Mouse (Mus musculus) lung, embryonic 14.5 days (tissue): ENCODE measurements at regions not wholly inside any gene's neighbourhood (a gene's known extent, or its start where the extent isn't known, plus 50 kb on each side); places are given as distances from the start of the nearest gene placed in this dataset.

Experiments
- ATAC-seq: fragments of 200-750 bp; cut with Nextera tagmentation; 2 replicates; pipeline ENCODE4 v1.8.0; 2017; ENCODE audit warnings: mild to moderate bottlenecking, moderate TSS enrichment, moderate library complexity; ENCODE audit not compliant: insufficient read depth
- DNase-seq: peaks from one replicate; pipeline ENCODE4 v3.0.0-alpha.2; 2015
- H3K27ac ChIP-seq: fragments of 300-500 bp; sonication (generic); 2 replicates; pipeline ENCODE4 v1.5.1; 2014; ENCODE audit warnings: low read depth, mild to moderate bottlenecking, moderate library complexity
- H3K27me3 ChIP-seq: fragments of 300-500 bp; sonication (generic); 2 replicates; pipeline ENCODE4 v1.6.1; 2014; ENCODE audit warnings: low read length, control low read depth; ENCODE audit not compliant: insufficient read depth
- H3K36me3 ChIP-seq: fragments of 300-500 bp; sonication (generic); 2 replicates; pipeline ENCODE4 v1.6.1; 2014; ENCODE audit warnings: control low read depth; ENCODE audit not compliant: insufficient read depth
- H3K4me1 ChIP-seq: fragments of 300-500 bp; sonication (generic); 2 replicates; pipeline ENCODE4 v1.6.1; 2014; ENCODE audit warnings: antibody characterized with exemption, control low read depth; ENCODE audit not compliant: insufficient read depth
- H3K4me2 ChIP-seq: fragments of 300-500 bp; sonication (generic); 2 replicates; pipeline ENCODE4 v1.6.1; 2014; ENCODE audit warnings: mild to moderate bottlenecking
- H3K4me3 ChIP-seq: fragments of 300-500 bp; sonication (generic); 2 replicates; pipeline ENCODE4 v1.5.1; 2014; ENCODE audit warnings: low read depth, low read length
- H3K9ac ChIP-seq: fragments of 300-500 bp; sonication (generic); 2 replicates; pipeline ENCODE4 v1.6.1; 2014
- H3K9me3 ChIP-seq: fragments of 300-500 bp; sonication (generic); 2 replicates; pipeline ENCODE4 v1.6.1; 2016; ENCODE audit warnings: low read depth, low read length, control low read depth
- CTCF ChIP-seq: IDR thresholded peaks from 2 replicates; pipeline ENCODE4 v1.5.1; 2016; ENCODE audit warnings: antibody characterized with exemption, low read depth
- WGBS: fragments of 180-500 bp; shearing (Covaris S2); extraction: QIAGEN DNeasy Blood & Tissue Kit; methylation state at CpG from one replicate; pipeline ENCODE4 v1.1.7; 2014; 5-methylcytosine and 5-hydroxymethylcytosine counted together

DNA sequence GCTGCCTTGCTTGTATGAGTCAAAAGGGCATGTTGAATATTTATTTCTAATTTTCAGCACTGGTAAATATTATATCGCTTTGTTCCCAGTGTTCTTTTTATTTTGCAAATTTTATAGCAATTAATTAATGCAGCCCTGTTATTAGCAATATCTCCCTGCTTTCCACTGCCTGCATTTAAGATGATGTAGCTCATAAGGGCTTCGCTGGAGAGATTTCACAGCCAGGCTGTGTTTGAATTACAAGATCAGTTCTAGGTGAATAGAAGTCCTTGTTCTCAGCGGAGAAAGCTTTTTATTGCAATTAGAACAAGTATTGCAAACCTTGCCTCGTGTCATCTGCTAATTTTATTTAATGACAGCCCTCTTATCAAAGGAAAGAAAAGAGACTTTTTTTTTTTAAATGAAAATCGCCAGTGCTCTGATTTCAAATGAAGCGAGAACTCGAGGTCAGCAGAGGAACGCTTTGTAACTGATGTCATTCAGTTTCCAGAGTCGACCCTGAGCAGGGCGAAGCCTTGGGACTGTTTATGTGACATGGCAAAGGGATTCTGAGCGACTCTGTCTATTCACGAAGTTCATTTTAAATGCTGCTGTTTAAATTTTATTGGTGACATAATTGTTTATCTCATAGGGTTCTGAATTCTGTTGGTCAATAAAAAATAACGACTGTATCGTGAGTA lies 378.7 kb upstream of the Mki67 start:
- no peak overlapping the region for H3K4me2 ChIP-seq
- H3K4me1 ChIP-seq: no peaks in the 10 kb centered on the region
- ATAC-seq (no peak), DNase-seq (no peak)
- no peak overlapping the region for H3K27ac ChIP-seq
- 63% methylated on average over 14 of the region's 14 CpGs for WGBS
- no peak overlapping the region for H3K4me3 ChIP-seq
- no peaks in the 10 kb centered on the region for H3K36me3 ChIP-seq
- H3K27me3 ChIP-seq: no peaks in the 10 kb centered on the region
- no peak overlapping the region for H3K9ac ChIP-seq
- H3K9me3 ChIP-seq: no peaks in the 10 kb centered on the region
- no peak for TF ChIP-seq CTCF

DNA sequence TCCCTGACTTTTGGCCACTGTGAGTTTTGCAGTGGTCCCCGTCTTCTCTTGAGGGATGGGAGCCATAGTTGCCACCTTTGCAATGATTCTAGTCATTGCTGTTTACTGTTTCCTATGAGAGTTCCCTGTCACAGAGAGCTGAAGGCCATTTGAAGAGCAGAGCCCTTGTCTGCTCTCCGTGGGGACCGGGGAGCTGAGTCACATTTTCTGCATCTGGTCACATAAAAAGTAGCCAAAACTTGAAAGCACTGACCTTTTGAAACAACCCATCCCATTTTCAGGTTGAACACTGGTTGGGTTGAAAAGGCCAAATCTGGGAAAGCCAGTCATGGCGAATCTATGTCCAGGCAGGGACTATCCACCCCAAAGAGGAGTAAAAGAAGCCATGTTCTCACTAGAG lies 387.9 kb upstream of the Mki67 start:
- Histone ChIP-seq H3K4me3 (no peak overlapping the region), H3K27ac (no peak overlapping the region), H3K4me1 (no peaks in the 10 kb centered on the region), H3K36me3 (no peaks in the 10 kb centered on the region), H3K9ac (no peak overlapping the region), H3K4me2 (no peak overlapping the region), H3K27me3 (no peaks in the 10 kb centered on the region), H3K9me3 (no peaks in the 10 kb centered on the region)
- DNase-seq (no peak), ATAC-seq (no peak)
- no peak for TF ChIP-seq CTCF
- 83% methylated on average over 4 of the region's 4 CpGs for WGBS

DNA sequence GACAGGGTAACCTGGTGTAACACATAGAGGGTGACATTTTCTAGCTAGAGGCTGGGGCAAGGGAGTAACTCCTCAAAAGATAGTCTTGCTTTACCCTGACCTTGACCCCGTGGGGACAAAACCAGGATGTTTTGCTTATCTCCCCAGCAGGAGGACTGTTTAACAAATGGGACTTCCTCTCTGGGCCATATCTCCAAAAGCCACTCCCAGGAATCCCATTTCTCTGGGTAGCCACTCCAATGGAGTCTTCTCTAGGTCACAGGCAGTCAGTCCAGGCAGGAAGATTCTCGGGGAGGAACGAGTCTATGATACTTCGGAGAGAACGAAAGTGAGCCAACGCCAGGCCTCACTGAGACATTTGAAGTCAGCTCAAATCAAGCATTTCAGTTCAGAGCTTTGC lies 396.0 kb upstream of the Mki67 start:
- DNase-seq: peak; percentile 4
- H3K4me2 ChIP-seq: no peak overlapping the region
- no peaks in the 10 kb centered on the region for H3K4me1 ChIP-seq
- TF ChIP-seq CTCF: no peak
- H3K27ac ChIP-seq: no peak overlapping the region
- 28% methylated on average over 6 of the region's 6 CpGs for WGBS
- no peak overlapping the region for H3K9ac ChIP-seq
- H3K27me3 ChIP-seq: no peaks in the 10 kb centered on the region
- H3K4me3 ChIP-seq: no peak overlapping the region
- H3K9me3 ChIP-seq: no peaks in the 10 kb centered on the region
- ATAC-seq: no peak
- no peaks in the 10 kb centered on the region for H3K36me3 ChIP-seq

DNA sequence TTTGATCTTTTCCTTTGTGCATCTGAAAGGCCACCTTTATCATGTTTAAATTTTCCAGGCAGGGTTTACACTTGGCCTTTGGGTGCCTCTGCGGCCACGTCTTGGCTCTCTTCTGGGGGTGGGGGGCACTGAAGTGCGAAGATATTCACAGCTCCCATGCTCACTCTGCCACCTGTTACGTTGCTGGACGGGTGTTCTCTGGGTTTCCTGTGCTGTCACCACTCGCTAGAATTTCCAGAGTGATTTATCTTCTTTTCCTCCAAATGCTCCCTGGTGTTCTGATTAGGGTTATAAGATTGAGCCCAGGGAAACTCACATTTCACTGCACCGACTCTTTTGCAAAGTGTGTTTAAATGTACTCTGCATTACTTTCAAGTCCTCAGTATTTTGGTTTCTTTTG lies 404.8 kb upstream of the Mki67 start:
- 25% methylated on average over 7 of the region's 7 CpGs for WGBS
- H3K36me3 ChIP-seq: no peaks in the 10 kb centered on the region
- DNase-seq: no peak
- no peak for TF ChIP-seq CTCF
- no peak overlapping the region for H3K4me3 ChIP-seq
- H3K27me3 ChIP-seq: no peaks in the 10 kb centered on the region
- no peak for ATAC-seq
- no peak overlapping the region for H3K4me2 ChIP-seq
- H3K27ac ChIP-seq: no peak overlapping the region
- peaks cover 4% of the 10 kb centered on the region; the same call in 1 of the 2 replicates for H3K4me1 ChIP-seq
- H3K9ac ChIP-seq: no peak overlapping the region
- H3K9me3 ChIP-seq: no peaks in the 10 kb centered on the region

DNA sequence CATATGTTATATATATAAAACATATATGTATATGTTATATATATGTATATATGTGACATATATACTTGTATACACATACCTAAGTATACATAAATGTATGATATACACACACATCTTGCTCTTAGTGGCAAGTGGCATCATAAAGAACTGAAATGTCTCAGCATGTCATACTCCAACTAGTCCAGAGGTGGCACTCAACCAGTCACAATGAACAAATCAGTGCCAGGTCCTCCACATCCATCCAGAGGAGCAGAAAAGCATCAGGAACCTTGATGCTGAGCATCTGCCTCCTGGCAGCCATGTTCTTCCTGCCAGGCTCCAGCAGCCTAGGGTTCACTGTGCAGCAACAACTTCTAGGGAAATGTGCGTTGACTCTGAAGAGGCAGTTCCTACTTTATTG lies 405.2 kb upstream of the Mki67 start:
- DNase-seq (peak; percentile 13), ATAC-seq (no peak)

DNA sequence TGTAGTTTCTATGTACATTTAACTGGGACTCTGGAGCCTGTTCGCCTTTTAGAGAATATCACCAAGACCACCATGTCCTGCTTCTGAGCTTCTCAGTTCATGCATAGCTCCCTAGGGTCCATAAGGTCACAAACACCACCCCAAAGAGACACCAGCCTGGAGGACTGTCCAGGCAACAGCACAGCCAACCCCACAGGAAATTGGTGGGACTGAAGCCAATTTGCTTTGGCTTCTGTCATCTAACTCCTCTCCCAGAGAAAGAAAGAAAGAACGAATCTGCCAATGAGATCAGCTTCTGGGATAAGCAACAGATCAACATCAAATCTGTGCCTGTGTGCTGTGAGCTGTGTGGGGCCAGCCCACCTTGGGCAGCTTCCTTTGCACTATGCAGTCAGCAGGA lies 408.6 kb upstream of the Mki67 start:
- H3K9me3 ChIP-seq: no peaks in the 10 kb centered on the region
- no peak overlapping the region for H3K27ac ChIP-seq
- H3K4me3 ChIP-seq: no peak overlapping the region
- H3K27me3 ChIP-seq: no peaks in the 10 kb centered on the region
- H3K36me3 ChIP-seq: no peaks in the 10 kb centered on the region
- H3K9ac ChIP-seq: no peak overlapping the region
- 50% methylated on average over 2 of the region's 2 CpGs for WGBS
- H3K4me2 ChIP-seq: no peak overlapping the region
- peaks cover 4% of the 10 kb centered on the region; the same call in 1 of the 2 replicates for H3K4me1 ChIP-seq
- ATAC-seq (no peak; the same call in 1 of the 2 replicates), DNase-seq (peak; percentile 56)
- TF ChIP-seq CTCF: no peak

More for the DNA sequence above, 405.2 kb upstream of the Mki67 start:
- Histone ChIP-seq H3K9ac (no peak overlapping the region), H3K27ac (no peak overlapping the region), H3K36me3 (no peaks in the 10 kb centered on the region), H3K27me3 (no peaks in the 10 kb centered on the region), H3K4me2 (no peak overlapping the region), H3K4me3 (no peak overlapping the region), H3K4me1 (peaks cover 4% of the 10 kb centered on the region; the same call in 1 of the 2 replicates), H3K9me3 (no peaks in the 10 kb centered on the region)
- 86% methylated on average over 1 of the region's 1 CpGs for WGBS
- peak; percentile 41 for TF ChIP-seq CTCF

DNA sequence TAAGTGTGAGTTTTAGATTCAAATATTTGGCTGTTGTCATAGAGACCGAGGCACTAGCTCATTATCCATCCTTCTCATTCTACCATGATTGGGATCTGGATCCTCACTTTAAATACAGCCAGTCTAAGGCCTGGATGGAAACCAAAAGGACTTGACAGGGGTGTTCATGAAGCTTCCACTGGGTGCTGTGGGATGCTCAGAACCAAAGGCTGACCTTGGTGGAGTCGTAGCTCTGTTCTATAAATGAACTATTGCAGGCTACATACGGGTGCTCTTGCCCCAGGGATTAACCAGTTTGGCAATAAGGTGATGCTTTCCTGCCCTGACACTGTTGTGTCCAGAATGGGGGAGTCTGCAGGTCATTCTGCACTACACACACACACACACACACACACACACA lies 410.2 kb upstream of the Mki67 start:
- no peak for TF ChIP-seq CTCF
- H3K27me3 ChIP-seq: no peaks in the 10 kb centered on the region
- no peak overlapping the region for H3K27ac ChIP-seq
- ATAC-seq (no peak), DNase-seq (no peak)
- whole genome bisulfite sequencing: 85% methylated on average over 3 of the region's 3 CpGs
- H3K4me1 ChIP-seq: peaks cover 4% of the 10 kb centered on the region; the same call in 1 of the 2 replicates
- H3K4me2 ChIP-seq: no peak overlapping the region
- H3K36me3 ChIP-seq: no peaks in the 10 kb centered on the region
- no peak overlapping the region for H3K4me3 ChIP-seq
- no peak overlapping the region for H3K9ac ChIP-seq
- H3K9me3 ChIP-seq: no peaks in the 10 kb centered on the region
